Mouse (Mus musculus) embryo, embryonic 11.5 days (tissue): Measurements from ENCODE around the gene Maged1.
"Not testable (repeated sequence)": the region's sequence is repeated elsewhere in the genome, so short reads cannot be mapped to it uniquely, and the experiment has no call there.

Experiments used
- DNase-seq: peaks from one replicate; pipeline ENCODE4 v3.0.0-alpha.2; 2012; ENCODE audit warnings: low read depth, low spot score

Gene Maged1

GRCm38 (mm10) chrX:94541918-94542355 is at the start of gene Maged1:
Maged1 (minus strand) TSS chrX:94542143.
- DNase-seq = peak; percentile 87

GRCm38 (mm10) chrX:94580251-94580650 is 38.3 kb upstream of the Maged1 start:
- no peak for DNase-seq

GRCm38 (mm10) chrX:94564694-94565093 is 22.8 kb upstream of the Maged1 start:
- no peak for DNase-seq

GRCm38 (mm10) chrX:94562392-94562791 is 20.4 kb upstream of the Maged1 start:
- DNase-seq = no peak

- no peak for DNase-seq
Measured at GRCm38 (mm10) chrX:94548227-94548626, 6.3 kb upstream of the Maged1 start.

- DNase-seq = no peak
Measured at GRCm38 (mm10) chrX:94545941-94546340, 4.0 kb upstream of the Maged1 start.

- DNase-seq = no peak
Measured at GRCm38 (mm10) chrX:94544923-94545322, 3.0 kb upstream of the Maged1 start.

GRCm38 (mm10) chrX:94542536-94542935 is 593 bp upstream of the Maged1 start:
- DNase-seq = no peak

GRCm38 (mm10) chrX:94541206-94541605 is 737 bp downstream of the Maged1 start:
- no peak for DNase-seq

GRCm38 (mm10) chrX:94540341-94541201 is 1.4 kb downstream of the Maged1 start:
- peak; percentile 29 for DNase-seq

- DNase-seq = no peak
Measured at GRCm38 (mm10) chrX:94534346-94534745, 7.6 kb downstream of the Maged1 start.

GRCm38 (mm10) chrX:94530301-94530700 is 11.6 kb downstream of the Maged1 start:
- DNase-seq = no peak

GRCm38 (mm10) chrX:94522166-94522565 is 19.8 kb downstream of the Maged1 start:
- DNase-seq = no peak

GRCm38 (mm10) chrX:94508442-94508819 is 33.5 kb downstream of the Maged1 start:
- DNase-seq = no peak

GRCm38 (mm10) chrX:94507698-94508441 is 34.1 kb downstream of the Maged1 start:
- not testable (repeated sequence) for DNase-seq

- DNase-seq = no peak
Measured at GRCm38 (mm10) chrX:94486001-94486792, 55.7 kb downstream of the Maged1 start.
